Mouse (Mus musculus): ENCODE results near the gene Zbtb2. TPM values are rescaled to one million over a fixed set of nuclear protein-coding genes. Genes with fewer than 3 reads are reported as not detected.

The Zbtb2 gene
- total RNA-seq, 2 experiments from 2014 or later, result 6.0 to 6.3 TPM

- no peak for DNase-seq (ENCODE audit: low spot score)
- intact Hi-C loops (cut with DNase I), result no loop called here
Observed at GRCm38 (mm10) chr10:4388384-4388745, 457 bp upstream of the Zbtb2 start.

- intact Hi-C loops (cut with DNase I), result loop anchor here (1.0 kb wide), 1 partner anchor 45 kb away; the partner anchor contains the start of genes Armt1 and Rmnd1
- peak; percentile 92 for DNase-seq (ENCODE audit: low spot score)
Observed at GRCm38 (mm10) chr10:4386609-4387591, 1.0 kb downstream of the Zbtb2 start.

- no peak for DNase-seq (ENCODE audit: low spot score)
- intact Hi-C loops (cut with DNase I), result no loop called here
Observed at GRCm38 (mm10) chr10:4384244-4384643, 3.7 kb downstream of the Zbtb2 start.

- no peak for DNase-seq (ENCODE audit: low spot score)
- intact Hi-C loops (cut with DNase I), result no loop called here
Observed at GRCm38 (mm10) chr10:4380748-4381147, 7.2 kb downstream of the Zbtb2 start.

GRCm38 (mm10) chr10:4376931-4377330, 11.0 kb downstream of the Zbtb2 start:
- intact Hi-C loops (cut with DNase I), result no loop called here
- DNase-seq (ENCODE audit: low spot score), result no peak

GRCm38 (mm10) chr10:4376461-4376860, 11.4 kb downstream of the Zbtb2 start:
- DNase-seq (ENCODE audit: low spot score), result no peak

GRCm38 (mm10) chr10:4375267-4375666, 12.6 kb downstream of the Zbtb2 start:
- intact Hi-C loops (cut with DNase I), result no loop called here
- DNase-seq (ENCODE audit: low spot score), result no peak

More at GRCm38 (mm10) chr10:4376461-4376860, 11.4 kb downstream of the Zbtb2 start:
- intact Hi-C loops (cut with DNase I), result no loop called here

- intact Hi-C loops (cut with DNase I), result loop anchor here (5.0 kb wide), 1 partner anchor 377 kb away; no protein-coding TSS in a partner anchor
Observed at GRCm38 (mm10) chr10:4374734-4375133, 13.2 kb downstream of the Zbtb2 start.

GRCm38 (mm10) chr10:4374239-4374638, 13.7 kb downstream of the Zbtb2 start:
- intact Hi-C loops (cut with DNase I), result loop anchor here (5.0 kb wide), 1 partner anchor 377 kb away; no protein-coding TSS in a partner anchor
- no peak for DNase-seq (ENCODE audit: low spot score)

More at GRCm38 (mm10) chr10:4374734-4375133, 13.2 kb downstream of the Zbtb2 start:
- DNase-seq (ENCODE audit: low spot score), result no peak

GRCm38 (mm10) chr10:4373558-4373957, 14.3 kb downstream of the Zbtb2 start:
- intact Hi-C loops (cut with DNase I), result loop anchor here (5.0 kb wide), 1 partner anchor 376 kb away; no protein-coding TSS in a partner anchor
- DNase-seq (ENCODE audit: low spot score), result no peak

GRCm38 (mm10) chr10:4372011-4372410, 15.9 kb downstream of the Zbtb2 start:
- intact Hi-C loops (cut with DNase I), result loop anchor here (5.0 kb wide), 1 partner anchor 375 kb away; no protein-coding TSS in a partner anchor
- no peak for DNase-seq (ENCODE audit: low spot score)

GRCm38 (mm10) chr10:4370105-4370504, 17.8 kb downstream of the Zbtb2 start:
- DNase-seq (ENCODE audit: low spot score), result no peak
- intact Hi-C loops (cut with DNase I), result loop anchor here (5.0 kb wide), 1 partner anchor 373 kb away; no protein-coding TSS in a partner anchor

GRCm38 (mm10) chr10:4364618-4365017, 23.3 kb downstream of the Zbtb2 start:
- intact Hi-C loops (cut with DNase I), result no loop called here
- DNase-seq (ENCODE audit: low spot score), result no peak

GRCm38 (mm10) chr10:4357435-4357834, 30.5 kb downstream of the Zbtb2 start:
- intact Hi-C loops (cut with DNase I), result no loop called here
- no peak for DNase-seq (ENCODE audit: low spot score)

- intact Hi-C loops (cut with DNase I), result no loop called here
- DNase-seq (ENCODE audit: low spot score), result no peak
Observed at GRCm38 (mm10) chr10:4356640-4357039, 31.3 kb downstream of the Zbtb2 start.

GRCm38 (mm10) chr10:4355882-4356451, 31.9 kb downstream of the Zbtb2 start:
- intact Hi-C loops (cut with DNase I), result no loop called here
- DNase-seq (ENCODE audit: low spot score), result no peak

- intact Hi-C loops (cut with DNase I), result no loop called here
- DNase-seq (ENCODE audit: low spot score), result no peak
Observed at GRCm38 (mm10) chr10:4354371-4355260, 33.3 kb downstream of the Zbtb2 start.

GRCm38 (mm10) chr10:4347591-4347990, 40.3 kb downstream of the Zbtb2 start:
- no peak for DNase-seq (ENCODE audit: low spot score)
- intact Hi-C loops (cut with DNase I), result loop anchor here (5.0 to 10.0 kb wide), 2 partner anchors 260 to 813 kb away; no protein-coding TSS in a partner anchor

- intact Hi-C loops (cut with DNase I), result loop anchor here (5.0 to 10.0 kb wide), 2 partner anchors 260 to 812 kb away; no protein-coding TSS in a partner anchor
- no peak for DNase-seq (ENCODE audit: low spot score)
Observed at GRCm38 (mm10) chr10:4347136-4347492, 40.8 kb downstream of the Zbtb2 start.
